Mouse (Mus musculus) embryonic facial prominence, embryonic 11.5 days (tissue): Measurements from ENCODE around the gene Umodl1. TPM values are rescaled to one million over a fixed set of nuclear protein-coding genes. Genes with fewer than 3 reads are reported as not detected.
A peak's percentile ranks its signal among the peaks of the same experiment; 100 is the strongest.

ENCODE experiments used
- ATAC-seq: fragments of 200-750 bp; cut with Nextera tagmentation; replicated peaks from 2 replicates; pipeline ENCODE4 v1.8.0; 2017; ENCODE audit warnings: low read depth; ENCODE audit not compliant: insufficient number of reproducible peaks, low FRiP score, low TSS enrichment
- DNase-seq: peaks from one replicate; pipeline ENCODE4 v3.0.0-alpha.2; 2015; ENCODE audit warnings: low spot score
- H3K27ac ChIP-seq: fragments of 300-500 bp; sonication (generic); replicated peaks from 2 replicates; pipeline ENCODE4 v1.5.1; 2014; ENCODE audit warnings: mild to moderate bottlenecking, low read depth, low read length, control low read depth
- H3K27me3 ChIP-seq: fragments of 300-500 bp; sonication (generic); 2 replicates; pipeline ENCODE4 v1.6.1; 2014; ENCODE audit warnings: mild to moderate bottlenecking, low read length, moderate library complexity, mixed read lengths; ENCODE audit not compliant: control insufficient read depth, insufficient read depth
- H3K36me3 ChIP-seq: fragments of 300-500 bp; sonication (generic); replicated peaks from 2 replicates; pipeline ENCODE4 v1.6.1; 2014; ENCODE audit warnings: low read depth, mild to moderate bottlenecking, low read length, moderate library complexity, mixed read lengths; ENCODE audit not compliant: control insufficient read depth, insufficient read depth
- H3K4me1 ChIP-seq: fragments of 300-500 bp; sonication (generic); 2 replicates; pipeline ENCODE4 v1.6.1; 2014; ENCODE audit warnings: low read length, mixed read lengths; ENCODE audit not compliant: control insufficient read depth, insufficient read depth
- H3K4me2 ChIP-seq: fragments of 300-500 bp; sonication (generic); 2 replicates; pipeline ENCODE4 v1.6.1; 2014; ENCODE audit warnings: low read depth, mild to moderate bottlenecking, control low read depth, low read length, moderate library complexity
- H3K4me3 ChIP-seq: fragments of 300-500 bp; sonication (generic); 2 replicates; pipeline ENCODE4 v1.5.1; 2014; ENCODE audit warnings: low read depth, low read length, control low read depth
- H3K9ac ChIP-seq: fragments of 300-500 bp; sonication (generic); replicated peaks from 2 replicates; pipeline ENCODE4 v1.6.1; 2014; ENCODE audit warnings: mild to moderate bottlenecking, control low read depth, low read length
- H3K9me3 ChIP-seq: fragments of 300-500 bp; sonication (generic); replicated peaks from 2 replicates; pipeline ENCODE4 v1.6.1; 2016; ENCODE audit warnings: mild to moderate bottlenecking, low read length, inconsistent platforms, mixed read lengths; ENCODE audit not compliant: control insufficient read depth
- WGBS: fragments of 180-500 bp; shearing (Covaris S2); extraction: QIAGEN DNeasy Blood & Tissue Kit; methylation state at CpG from one replicate; pipeline ENCODE4 v1.1.7; 2014; 5-methylcytosine and 5-hydroxymethylcytosine counted together
- polyA plus RNA-seq: library from polyadenylated mRNA; unstranded; fragments of >200 nt; fragmentation: Nextera tagmentation; extraction: Ambion mirVana; gene quantifications from 2 replicates; pipeline ENCODE4 v1.2.1, GENCODE M21; 2014

The Umodl1 gene
- polyA plus RNA-seq, 1 experiment from 2014 or later: 0.21 TPM

- Histone ChIP-seq H3K4me2 (no peak overlapping the region), H3K4me3 (no peak overlapping the region), H3K9ac (no peak overlapping the region), H3K4me1 (no peaks in the 10 kb centered on the region), H3K36me3 (no peaks in the 10 kb centered on the region), H3K27ac (no peak overlapping the region), H3K9me3 (no peaks in the 10 kb centered on the region), H3K27me3 (no peaks in the 10 kb centered on the region)
- no peak for ATAC-seq
- WGBS: 57% methylated on average over 4 of the region's 4 CpGs
- DNase-seq: peak; percentile 36
These were observed 15.5 kb downstream of the Umodl1 start for GRCm38 (mm10) chr17:30969983-30970382.

GRCm38 (mm10) chr17:30971877-30972276 lies 17.4 kb downstream of the Umodl1 start:
- Histone ChIP-seq H3K27ac (no peak overlapping the region), H3K4me2 (no peak overlapping the region), H3K4me3 (no peak overlapping the region), H3K4me1 (no peaks in the 10 kb centered on the region), H3K9me3 (no peaks in the 10 kb centered on the region), H3K9ac (no peak overlapping the region), H3K27me3 (no peaks in the 10 kb centered on the region), H3K36me3 (no peaks in the 10 kb centered on the region)
- DNase-seq: no peak
- ATAC-seq: no peak
- 86% methylated on average over 7 of the region's 7 CpGs for WGBS

- no peak overlapping the region for H3K9ac ChIP-seq
- no peak for ATAC-seq
- H3K4me2 ChIP-seq: no peak overlapping the region
- no peaks in the 10 kb centered on the region for H3K36me3 ChIP-seq
- H3K4me3 ChIP-seq: no peak overlapping the region
- no peaks in the 10 kb centered on the region for H3K9me3 ChIP-seq
- no peaks in the 10 kb centered on the region for H3K27me3 ChIP-seq
- H3K4me1 ChIP-seq: no peaks in the 10 kb centered on the region
- 81% methylated on average over 6 of the region's 6 CpGs for WGBS
- DNase-seq: no peak
- H3K27ac ChIP-seq: no peak overlapping the region
These were observed 18.9 kb downstream of the Umodl1 start for GRCm38 (mm10) chr17:30973332-30973731.

- no peaks in the 10 kb centered on the region for H3K27me3 ChIP-seq
- no peaks in the 10 kb centered on the region for H3K36me3 ChIP-seq
- H3K27ac ChIP-seq: no peak overlapping the region
- DNase-seq: no peak
- no peak overlapping the region for H3K4me2 ChIP-seq
- ATAC-seq: no peak
- WGBS: 60% methylated on average over 2 of the region's 2 CpGs
- no peaks in the 10 kb centered on the region for H3K4me1 ChIP-seq
- no peak overlapping the region for H3K4me3 ChIP-seq
- no peak overlapping the region for H3K9ac ChIP-seq
- H3K9me3 ChIP-seq: no peaks in the 10 kb centered on the region
These were observed 22.9 kb downstream of the Umodl1 start for GRCm38 (mm10) chr17:30977290-30977689.

- H3K9ac ChIP-seq: no peak overlapping the region
- no peaks in the 10 kb centered on the region for H3K27me3 ChIP-seq
- ATAC-seq (no peak), DNase-seq (peak; percentile 54)
- H3K36me3 ChIP-seq: no peaks in the 10 kb centered on the region
- H3K9me3 ChIP-seq: no peaks in the 10 kb centered on the region
- H3K4me1 ChIP-seq: no peaks in the 10 kb centered on the region
- H3K4me3 ChIP-seq: no peak overlapping the region
- H3K4me2 ChIP-seq: no peak overlapping the region
- 78% methylated on average over 10 of the region's 10 CpGs for WGBS
- H3K27ac ChIP-seq: no peak overlapping the region
These were observed 24.1 kb downstream of the Umodl1 start for GRCm38 (mm10) chr17:30978556-30978955.

- DNase-seq (no peak), ATAC-seq (no peak)
- H3K27ac ChIP-seq: no peak overlapping the region
- no peak overlapping the region for H3K4me2 ChIP-seq
- no peak overlapping the region for H3K9ac ChIP-seq
- WGBS: 61% methylated on average over 4 of the region's 4 CpGs
- no peaks in the 10 kb centered on the region for H3K27me3 ChIP-seq
- no peaks in the 10 kb centered on the region for H3K9me3 ChIP-seq
- H3K4me1 ChIP-seq: no peaks in the 10 kb centered on the region
- no peak overlapping the region for H3K4me3 ChIP-seq
- no peaks in the 10 kb centered on the region for H3K36me3 ChIP-seq
These were observed 29.1 kb downstream of the Umodl1 start for GRCm38 (mm10) chr17:30983521-30983920.

GRCm38 (mm10) chr17:30990254-30990653 lies 35.8 kb downstream of the Umodl1 start:
- ATAC-seq: no peak
- Histone ChIP-seq H3K9me3 (no peaks in the 10 kb centered on the region), H3K27ac (no peak overlapping the region), H3K9ac (no peak overlapping the region), H3K4me1 (no peaks in the 10 kb centered on the region), H3K27me3 (no peaks in the 10 kb centered on the region), H3K36me3 (no peaks in the 10 kb centered on the region), H3K4me2 (no peak overlapping the region), H3K4me3 (no peak overlapping the region)
- DNase-seq: peak; percentile 59
- WGBS: 61% methylated on average over 10 of the region's 10 CpGs

- H3K4me3 ChIP-seq: no peak overlapping the region
- no peak for ATAC-seq
- no peak overlapping the region for H3K27ac ChIP-seq
- H3K9me3 ChIP-seq: no peaks in the 10 kb centered on the region
- no peak for DNase-seq
- no peaks in the 10 kb centered on the region for H3K36me3 ChIP-seq
- no peaks in the 10 kb centered on the region; the same call in 1 of the 2 replicates for H3K4me1 ChIP-seq
- no peak overlapping the region for H3K4me2 ChIP-seq
- 85% methylated on average over 5 of the region's 5 CpGs for WGBS
- no peak overlapping the region for H3K9ac ChIP-seq
- H3K27me3 ChIP-seq: no peaks in the 10 kb centered on the region
These were observed 41.9 kb downstream of the Umodl1 start for GRCm38 (mm10) chr17:30996296-30996695.
